Mouse (Mus musculus): ENCODE measurements around the gene Cep83.
A peak's percentile ranks its signal among the peaks of the same experiment; 100 is the strongest.

Gene Cep83

GRCm38 (mm10) chr10:94780618-94781262 is 92.3 kb downstream of the Cep83 start:
- no peak for DNase-seq

- DNase-seq, result peak; percentile 66 to 68
Measured at GRCm38 (mm10) chr10:94789205-94789604, 100.8 kb downstream of the Cep83 start.

DNA sequence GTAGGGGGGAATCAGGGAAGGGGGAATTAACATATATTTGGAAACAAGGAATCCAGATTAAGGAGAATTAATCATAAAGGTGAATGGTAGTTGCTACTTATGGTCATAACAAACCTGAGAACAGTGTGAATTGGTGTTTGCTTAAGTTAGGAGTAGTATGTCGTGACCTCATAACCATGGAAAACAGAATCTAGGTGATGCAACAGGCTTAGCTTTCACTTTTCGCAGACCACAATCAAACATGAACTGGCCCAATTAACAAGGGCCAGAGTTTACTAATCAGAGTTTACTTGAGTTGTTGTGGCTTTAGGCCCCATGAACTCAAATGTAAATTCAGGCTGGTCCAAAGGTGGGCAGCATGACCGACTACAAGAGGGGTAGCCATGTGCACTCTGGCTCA is 105.5 kb downstream of the Cep83 start:
- DNase-seq, result no peak

- DNase-seq, result no peak
Measured at GRCm38 (mm10) chr10:94794666-94795244, 106.3 kb downstream of the Cep83 start.

- no peak for DNase-seq
Measured at GRCm38 (mm10) chr10:94798128-94798527, 109.7 kb downstream of the Cep83 start.

- DNase-seq, result no peak
Measured at GRCm38 (mm10) chr10:94799485-94800239, 111.2 kb downstream of the Cep83 start.

GRCm38 (mm10) chr10:94800677-94801354 is 112.4 kb downstream of the Cep83 start:
- no peak for DNase-seq

DNA sequence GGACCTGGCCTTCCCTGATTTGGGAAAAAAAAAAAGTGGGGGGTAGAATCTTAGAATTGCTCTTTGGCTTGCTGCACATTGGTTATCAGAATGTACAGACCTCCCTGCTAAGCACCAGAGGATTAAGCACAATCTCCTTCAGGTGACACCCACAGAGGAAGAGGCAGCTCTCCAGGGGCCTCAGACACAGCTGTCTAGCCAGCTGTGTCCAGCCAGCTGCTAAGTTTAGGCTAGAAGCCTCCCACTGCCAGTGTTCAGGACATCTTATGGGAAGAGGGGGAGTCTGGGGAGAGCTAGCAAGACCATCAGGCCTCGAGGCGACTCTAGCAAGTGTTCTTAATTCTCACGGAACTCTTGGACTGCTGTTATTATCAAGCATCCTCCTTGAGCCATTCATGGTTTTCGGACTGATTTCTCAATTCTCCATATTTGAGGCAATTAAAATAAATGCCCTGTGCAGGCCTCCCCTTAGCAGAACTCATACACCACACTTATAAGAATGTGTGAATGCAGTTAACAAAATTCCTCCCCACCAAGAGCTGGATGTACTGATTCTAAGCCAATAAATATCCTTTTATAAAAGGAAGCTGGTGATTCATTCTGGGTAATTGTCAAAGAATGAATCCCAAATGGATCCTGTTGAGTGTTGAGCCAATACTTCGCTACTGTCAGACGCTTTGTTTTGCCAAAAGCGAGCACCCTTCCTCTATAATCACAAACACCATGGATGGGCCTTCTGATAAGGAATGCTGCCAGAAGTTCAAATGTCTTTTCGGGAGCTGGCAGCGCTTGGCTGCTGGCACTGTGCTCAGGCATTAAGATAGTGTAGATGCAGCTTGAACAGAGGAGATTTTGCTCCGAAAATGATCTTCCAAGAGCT is 115.8 kb downstream of the Cep83 start:
- peak in 1 of 2 experiments; percentile 58 for DNase-seq

DNA sequence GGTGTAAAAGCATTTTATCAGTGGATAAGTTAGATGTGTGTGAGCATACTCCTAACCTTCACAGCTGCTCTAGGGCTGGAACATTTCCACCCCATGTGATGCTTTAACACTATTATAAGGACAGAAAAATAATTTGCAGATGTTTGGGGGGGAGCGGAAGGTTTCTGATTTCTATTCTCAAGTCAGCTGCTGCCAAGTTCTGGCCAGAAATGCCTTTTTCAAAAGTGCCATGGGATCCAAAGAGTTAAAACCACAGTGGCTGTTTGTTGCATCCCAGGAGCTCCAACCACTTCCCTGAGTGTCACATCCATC is 116.4 kb downstream of the Cep83 start:
- DNase-seq, result no peak

GRCm38 (mm10) chr10:94807323-94807722 is 118.9 kb downstream of the Cep83 start:
- DNase-seq, result no peak

DNA sequence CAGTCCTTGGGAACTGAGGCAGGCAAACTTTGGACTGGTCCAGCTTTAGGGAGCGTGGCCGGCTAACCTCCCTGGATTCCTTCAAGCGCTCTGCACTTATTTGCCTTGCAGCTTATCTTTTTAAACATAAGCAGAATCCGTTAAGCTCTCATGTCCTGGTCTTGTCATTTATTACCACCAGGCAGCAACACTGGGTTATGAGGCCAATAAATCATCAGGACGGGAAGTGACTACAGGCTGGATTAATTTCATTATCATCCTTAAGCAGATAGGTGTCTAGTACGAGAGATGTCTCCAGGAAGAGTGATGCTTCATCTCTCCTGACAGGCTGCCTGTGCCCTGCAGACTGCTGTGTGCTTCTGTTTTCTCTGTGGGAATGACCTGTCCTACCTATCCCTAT is 119.8 kb downstream of the Cep83 start:
- DNase-seq, result no peak

DNA sequence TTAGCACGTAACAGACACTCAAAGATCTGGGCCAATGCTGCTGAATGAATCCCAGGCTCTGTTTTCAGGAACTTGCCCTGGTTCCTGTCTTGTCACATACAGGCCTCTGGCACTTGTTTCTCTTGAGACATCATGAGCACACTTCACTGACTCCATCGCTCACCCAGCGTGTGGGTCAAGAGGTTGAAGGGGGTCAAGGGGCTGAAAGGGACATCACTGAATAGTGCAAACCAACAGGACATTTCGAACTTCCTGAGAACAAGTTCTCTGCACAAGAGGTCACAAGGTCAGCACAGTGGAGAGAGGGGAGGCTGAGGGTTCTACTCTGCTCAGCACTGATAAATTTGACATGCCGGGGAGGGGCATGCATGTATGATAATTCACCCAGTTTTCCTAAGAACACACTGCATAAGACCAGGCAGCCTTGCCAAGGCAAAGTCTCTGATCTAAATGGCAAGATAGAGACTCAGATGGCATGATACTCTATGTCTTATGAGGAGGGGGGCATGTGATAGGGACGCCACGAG is 121.6 kb downstream of the Cep83 start:
- no peak for DNase-seq

DNA sequence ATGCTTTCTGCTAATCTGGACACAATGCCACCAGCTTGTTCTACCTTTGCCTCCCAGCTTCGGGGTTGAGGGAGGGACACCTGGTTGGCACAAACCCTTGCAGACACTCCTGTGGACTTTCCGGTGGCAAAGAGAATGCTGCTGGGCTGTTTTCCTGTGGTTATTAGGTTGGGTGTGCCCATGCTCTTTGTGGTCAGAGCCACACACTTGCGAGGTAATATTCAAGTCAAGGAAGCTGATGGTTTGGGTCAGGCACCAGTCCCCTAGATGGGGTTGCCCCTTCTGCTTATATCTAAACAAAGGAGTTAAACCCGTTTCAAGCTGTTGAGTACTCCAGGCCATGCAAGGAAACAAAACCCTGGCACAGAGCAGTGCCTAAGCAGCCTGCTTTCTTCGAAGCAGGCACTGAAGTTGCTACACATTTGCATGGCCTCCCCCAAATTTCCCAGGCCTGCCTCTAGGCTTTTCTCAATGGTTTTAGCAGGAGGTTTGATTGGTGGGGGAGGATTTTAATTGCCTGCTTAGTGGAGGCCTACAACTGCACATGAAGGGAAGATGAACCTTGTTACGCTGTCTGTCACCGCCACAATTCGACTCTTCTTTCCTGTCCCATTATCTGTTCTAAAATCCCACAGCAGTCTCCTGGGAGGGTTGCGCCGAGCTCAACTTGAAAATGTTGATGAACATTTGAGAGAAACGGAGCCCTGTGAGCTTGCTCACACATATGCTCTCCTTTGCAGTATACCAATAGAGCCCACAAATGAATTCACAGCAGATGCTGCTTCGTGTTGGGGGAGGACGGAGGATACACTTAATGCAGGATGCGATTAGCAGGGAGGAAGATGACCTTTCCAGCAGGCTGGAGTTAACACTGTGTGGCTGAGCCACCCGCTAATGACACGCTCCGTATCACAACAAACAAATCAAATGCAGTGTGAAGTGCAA is 123.7 kb downstream of the Cep83 start:
- no peak for DNase-seq

DNA sequence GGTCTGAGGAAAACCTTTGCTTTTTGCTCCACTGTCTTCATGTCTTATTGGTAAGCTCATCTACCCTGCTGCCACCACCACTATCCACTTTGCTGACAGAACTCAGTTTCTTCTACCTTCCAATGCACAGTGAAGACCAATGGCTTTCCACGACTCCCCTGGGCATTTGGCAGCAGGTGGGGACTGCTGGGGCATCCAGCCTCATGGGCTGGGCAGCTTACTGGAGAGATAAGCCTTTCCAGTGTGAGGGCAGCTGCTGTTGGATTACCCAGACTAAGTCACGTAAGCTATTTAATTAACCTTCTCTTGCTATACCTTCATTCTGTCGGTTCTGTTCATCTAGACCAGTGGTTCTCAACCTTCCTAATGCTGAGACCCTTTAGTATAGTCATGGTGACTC is 129.7 kb downstream of the Cep83 start:
- no peak for DNase-seq

DNA sequence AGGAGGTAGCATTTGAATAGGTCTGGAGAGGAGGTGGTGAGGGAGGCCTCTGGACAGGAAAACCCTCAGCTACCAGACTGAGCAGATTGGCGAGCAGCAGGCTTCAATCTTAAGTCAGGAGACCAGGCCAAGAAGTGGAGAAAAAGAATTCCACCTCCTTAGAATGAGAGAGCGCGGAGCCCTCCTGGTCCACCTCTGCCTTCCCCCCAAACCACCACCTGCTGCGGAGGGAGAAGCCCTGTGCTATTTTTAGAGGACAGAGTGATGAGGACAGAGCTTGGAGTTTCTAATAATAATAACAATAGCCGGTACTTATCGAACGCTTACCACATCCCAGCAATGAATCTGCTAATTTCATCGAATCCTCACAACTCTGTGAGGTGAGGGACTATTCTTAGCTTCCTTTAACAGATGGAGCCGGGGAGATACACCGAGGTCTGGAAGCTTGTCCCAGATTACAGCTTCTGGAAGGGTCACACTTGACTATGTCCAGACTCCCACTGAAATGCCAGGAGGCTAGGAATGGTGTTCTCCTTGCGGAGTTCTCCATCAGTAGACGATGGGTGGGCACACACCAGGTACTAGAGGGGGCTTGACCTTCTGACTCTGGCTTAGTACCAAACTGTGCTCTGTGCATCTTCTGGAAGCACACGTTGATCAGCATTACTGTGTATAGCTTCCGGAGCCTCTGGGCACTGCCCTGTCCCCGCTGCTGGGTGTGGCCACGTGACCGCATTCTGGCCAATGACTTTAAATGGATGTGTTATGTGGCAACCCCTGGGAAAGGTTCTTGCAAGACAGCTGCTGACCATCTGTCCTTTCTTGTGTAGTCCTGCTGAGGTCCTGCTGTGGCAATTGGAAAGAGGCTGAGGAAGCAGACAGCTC is 130.6 kb downstream of the Cep83 start:
- DNase-seq, result peak in 1 of 2 experiments; percentile 58

GRCm38 (mm10) chr10:94823971-94824760 is 135.7 kb downstream of the Cep83 start:
- peak; percentile 57 to 74 for DNase-seq

DNA sequence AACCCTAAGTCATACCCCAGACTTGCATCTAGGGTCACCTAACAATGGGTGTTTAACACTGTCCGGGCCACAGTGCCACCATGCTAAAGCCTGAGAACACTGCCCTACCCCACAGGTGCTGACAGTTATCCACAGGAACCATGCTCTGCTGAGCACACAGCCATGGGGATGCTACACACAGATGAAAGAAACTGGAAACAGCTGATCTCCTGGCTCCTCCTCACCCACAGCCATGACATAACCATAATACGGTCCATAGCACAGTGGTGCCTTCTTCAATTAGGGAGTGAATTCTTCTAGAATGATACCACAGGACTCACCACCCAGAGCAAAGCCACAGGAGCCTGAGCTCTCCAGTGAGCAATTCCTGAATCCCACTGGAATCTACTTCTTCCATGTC is 137.5 kb downstream of the Cep83 start:
- DNase-seq, result no peak

DNA sequence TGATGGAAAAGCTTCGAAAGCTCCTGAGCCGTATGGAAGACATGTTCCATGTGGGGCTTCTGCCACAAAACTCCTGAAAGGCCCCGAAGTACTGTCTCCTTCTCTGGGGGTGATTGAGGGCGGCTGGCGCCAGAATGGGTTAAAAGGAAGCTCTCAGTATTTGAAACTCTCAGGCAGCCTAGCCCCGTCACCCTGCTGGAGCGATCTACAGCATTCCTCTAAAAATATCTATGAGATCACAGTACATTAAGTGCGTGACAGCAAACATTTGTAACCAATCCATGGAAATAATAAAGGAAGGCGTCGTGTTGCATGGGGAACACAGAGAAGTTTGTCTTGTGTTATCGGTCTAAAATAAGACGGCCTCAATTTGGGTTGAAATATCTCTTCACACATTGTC is 138.0 kb downstream of the Cep83 start:
- DNase-seq, result peak; percentile 47 to 74

DNA sequence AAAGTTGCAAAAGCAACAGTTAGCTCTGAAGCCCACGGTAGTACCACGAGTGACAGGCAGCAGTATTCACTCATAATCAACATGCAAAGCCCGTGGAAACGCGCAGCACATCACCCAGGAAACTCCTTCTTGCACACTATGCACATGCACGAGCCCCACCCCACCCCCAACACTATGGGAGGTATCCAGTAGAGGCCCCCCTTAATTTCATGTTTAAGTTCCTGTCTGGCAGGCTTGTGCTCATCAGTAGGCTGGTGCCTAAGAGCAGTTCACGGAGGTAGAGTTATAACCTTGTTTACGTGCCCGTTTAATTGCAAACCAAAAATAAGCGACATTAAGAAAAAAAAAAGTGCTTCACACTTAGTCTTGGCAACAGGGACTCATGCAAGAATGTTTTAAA is 138.9 kb downstream of the Cep83 start:
- no peak for DNase-seq
